Mouse (Mus musculus) inflammation-experienced regulatory T-cells, adult 6 months (primary cell): Measurements from ENCODE around the gene Cep44. TPM values are rescaled to one million over a fixed set of nuclear protein-coding genes. Genes with fewer than 3 reads are reported as not detected.

ENCODE experiments used
- polyA plus RNA-seq, 3 experiments: library from polyadenylated mRNA; unstranded; fragments of 100-300 nt; shearing (Covaris generic); gene quantifications; one replicate each; pipeline ENCODE4 v1.2.1; 2017

Gene Cep44
- polyA plus RNA-seq, 3 experiments from 2014 or later, result 15.0 to 33.4 (median 24.6) TPM

Other genes with a start within 250 kb of the Cep44 start
- 10 to 100 TPM; 49.5 to 71.0 (median 63.1) TPM for gene Fbxo8, start within 50 bp of the Cep44 start, polyA plus RNA-seq